1 mouse cellular context compared by ENCODE assay signal in the genomic region with DNA sequence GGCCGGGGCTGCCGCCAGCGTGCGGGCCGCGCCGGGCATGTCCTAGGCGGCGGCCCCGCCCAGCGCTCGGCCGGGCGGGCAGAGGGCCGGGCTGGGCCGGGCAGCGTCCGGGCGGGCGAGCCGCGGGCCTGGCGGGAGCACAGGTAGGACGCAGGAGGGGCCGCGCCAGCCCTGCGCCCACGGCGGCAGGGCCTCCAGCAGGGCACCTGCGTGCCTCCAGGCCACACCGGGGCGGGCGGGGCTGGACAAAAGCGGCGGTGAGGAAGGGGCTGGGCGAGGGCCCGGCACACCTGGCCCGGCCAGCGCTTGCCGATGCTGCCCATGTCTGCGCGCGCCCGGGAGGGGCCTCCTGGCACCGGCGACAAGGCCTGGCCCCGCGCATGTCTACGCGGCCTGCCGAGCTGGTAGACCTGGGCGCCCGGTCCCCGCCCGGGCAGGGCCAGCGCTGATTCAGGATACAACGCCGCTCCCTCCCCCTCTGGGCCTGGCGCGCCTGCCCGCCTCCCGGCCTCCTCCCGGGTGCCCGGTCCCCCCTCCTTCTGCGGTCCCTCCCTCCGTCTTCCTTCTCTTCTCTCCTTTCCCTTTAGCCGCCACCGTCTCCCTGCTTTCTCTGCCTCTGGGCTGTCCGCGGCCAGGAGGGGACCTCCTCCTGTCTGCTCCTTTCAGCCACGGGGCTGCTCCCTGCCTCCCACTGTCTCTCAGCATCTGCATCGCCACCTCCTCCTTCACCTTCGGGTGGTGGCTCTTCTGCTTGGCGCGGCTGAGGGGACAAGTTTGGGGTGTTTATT.
A peak's percentile ranks its signal among the peaks of the same experiment; 100 is the strongest.
TF ChIP-seq lines count a peak whose summit lies in the region.

No protein-coding gene starts in this region.

TF ChIP-seq in ES-E14, 5 proteins besides CTCF, POLR2A, EP300 and RAD21:
- TF ChIP-seq HCFC1 (IDR thresholded peaks at IDR 0.05; ENCODE audit: borderline replicate concordance, insufficient read depth, low read length) (0 out of 2 replicates have a peak, but pooled peaks have one; percentile 26), ZNF384 (IDR thresholded peaks at IDR 0.05; ENCODE audit: low read depth, low read length) (no peak)
